Mouse (Mus musculus): Measurements from ENCODE around the gene Rtn4rl1.

DNA sequence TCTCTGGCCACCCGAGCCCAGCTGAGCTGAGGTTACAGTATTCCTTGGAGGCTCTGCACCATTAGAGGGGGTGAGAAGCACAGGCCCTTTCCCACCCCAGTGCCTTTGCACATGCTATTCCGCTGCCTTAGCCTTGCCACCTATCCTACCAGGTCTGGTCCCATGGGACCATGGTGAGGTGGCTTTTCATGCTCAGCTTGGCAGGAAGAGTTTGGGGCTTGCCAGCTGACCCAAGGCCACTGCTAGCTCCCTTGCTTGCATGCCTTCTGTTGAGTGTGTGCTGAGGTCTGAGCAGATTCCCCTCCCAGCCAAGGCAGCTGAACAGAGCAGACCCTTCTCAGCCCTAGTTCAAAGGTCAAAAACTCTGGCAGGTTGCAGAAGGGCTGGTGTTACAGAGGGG, 67.4 kb downstream of the Rtn4rl1 start:
- TF ChIP-seq POLR2A (IDR thresholded peaks at IDR 0.05; ENCODE audit: low read depth, low read length), result no peak
- no peak for TF ChIP-seq CTCF (IDR thresholded peaks at IDR 0.05; ENCODE audit: extremely low read depth, insufficient read length, insufficient replicate concordance, low read depth, low read length)

Data from small intestine, adult 2 months (tissue).